Mouse (Mus musculus): ENCODE results near the gene Sf3b3. TPM values are rescaled to one million over a fixed set of nuclear protein-coding genes. Genes with fewer than 3 reads are reported as not detected.

Sf3b3 gene
- total RNA-seq, 2 experiments from 2014 or later, result 140 to 162 TPM

DNA sequence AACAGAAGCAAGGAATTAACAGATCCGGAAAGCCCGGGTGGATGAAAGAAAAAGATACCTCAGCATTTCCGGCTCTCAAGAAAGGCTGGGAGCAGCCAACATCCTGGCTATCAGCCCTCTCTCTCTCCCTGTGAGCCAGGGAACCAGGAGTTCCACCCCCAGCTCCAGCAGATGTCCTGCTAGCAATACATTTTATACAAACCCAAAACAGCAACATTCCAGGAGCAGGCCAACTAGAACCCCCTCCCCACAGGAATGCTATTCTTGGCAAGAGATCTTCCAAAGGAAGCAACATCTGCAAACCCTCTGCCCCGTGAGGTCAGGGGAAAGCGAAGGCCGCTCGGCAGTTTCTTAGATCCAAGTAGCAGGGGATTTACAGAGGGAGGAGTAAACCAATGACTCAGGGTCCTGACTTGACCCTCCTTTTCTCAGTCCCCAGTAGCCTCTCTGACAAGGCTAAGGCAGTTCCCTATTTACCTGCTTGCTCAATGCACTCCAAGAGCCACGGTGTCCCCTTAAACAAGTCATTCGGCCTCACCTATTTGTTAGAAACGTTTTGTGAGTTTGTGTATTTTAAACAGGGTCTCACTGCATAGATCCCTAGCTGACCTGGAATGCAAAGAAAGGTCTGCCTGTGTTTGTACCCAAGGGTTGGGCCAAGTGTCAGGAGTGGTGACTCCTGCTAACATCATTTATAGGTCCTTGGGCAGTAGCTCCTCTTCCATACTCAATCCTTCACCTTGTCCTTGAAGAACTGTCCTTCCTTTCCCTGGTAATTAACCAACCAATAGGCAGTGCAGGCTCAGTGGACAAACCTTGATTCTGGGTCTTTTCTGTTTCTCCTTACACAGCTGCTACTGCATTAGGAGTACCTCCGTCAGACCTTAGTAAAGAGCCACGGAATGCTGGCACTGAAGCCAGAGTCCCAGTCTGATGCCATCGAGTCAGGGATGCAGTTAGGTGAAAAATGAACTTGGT is 37.8 kb downstream of the Sf3b3 start:
- ATAC-seq (replicated peaks; ENCODE audit: poor library complexity), result no peak

DNA sequence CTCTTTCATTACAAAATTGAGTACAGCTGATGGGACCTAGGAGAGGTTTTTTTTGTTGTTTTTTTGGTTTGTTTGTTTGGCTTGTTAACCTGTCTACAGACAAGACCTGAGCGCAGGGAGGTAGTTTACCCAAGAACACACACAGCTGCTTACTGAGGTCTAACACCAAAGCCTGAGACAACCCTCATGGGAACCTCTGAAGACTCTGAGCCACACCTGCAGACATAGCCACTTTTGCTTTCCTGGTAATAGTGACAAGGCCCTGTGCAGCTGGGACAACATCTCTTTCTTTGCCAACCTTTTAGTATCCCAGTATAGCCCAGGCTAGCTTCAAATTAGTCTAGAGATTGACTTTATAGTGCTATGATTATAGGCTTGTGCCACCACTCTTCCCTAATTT is 40.4 kb downstream of the Sf3b3 start:
- no peak for ATAC-seq (replicated peaks; ENCODE audit: poor library complexity)

DNA sequence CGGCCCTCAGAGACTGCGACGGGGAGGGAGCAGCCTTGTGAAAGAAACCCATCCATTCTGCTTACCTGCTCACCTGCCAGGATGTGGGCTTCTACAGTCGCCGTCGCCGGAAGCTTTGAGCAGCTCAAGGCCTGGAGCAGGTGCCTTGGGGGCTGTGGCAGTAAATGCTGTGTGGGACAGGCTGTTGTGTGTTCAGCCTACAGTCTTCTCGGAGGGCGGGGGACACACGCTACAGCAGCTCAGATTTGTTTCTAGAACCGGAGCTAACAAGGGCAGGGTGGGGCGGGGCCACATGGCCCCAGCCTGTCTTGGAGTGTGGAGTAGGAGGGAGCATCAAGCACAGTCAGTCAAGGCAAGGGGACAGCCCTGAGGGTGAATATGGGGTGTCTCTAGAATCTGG is 40.9 kb downstream of the Sf3b3 start, which contains the start of gene Il34:
Gene Il34, minus strand, starts transcription at position 256 of the 400 bp plus-strand sequence.
- no peak for ATAC-seq (replicated peaks; ENCODE audit: poor library complexity)

DNA sequence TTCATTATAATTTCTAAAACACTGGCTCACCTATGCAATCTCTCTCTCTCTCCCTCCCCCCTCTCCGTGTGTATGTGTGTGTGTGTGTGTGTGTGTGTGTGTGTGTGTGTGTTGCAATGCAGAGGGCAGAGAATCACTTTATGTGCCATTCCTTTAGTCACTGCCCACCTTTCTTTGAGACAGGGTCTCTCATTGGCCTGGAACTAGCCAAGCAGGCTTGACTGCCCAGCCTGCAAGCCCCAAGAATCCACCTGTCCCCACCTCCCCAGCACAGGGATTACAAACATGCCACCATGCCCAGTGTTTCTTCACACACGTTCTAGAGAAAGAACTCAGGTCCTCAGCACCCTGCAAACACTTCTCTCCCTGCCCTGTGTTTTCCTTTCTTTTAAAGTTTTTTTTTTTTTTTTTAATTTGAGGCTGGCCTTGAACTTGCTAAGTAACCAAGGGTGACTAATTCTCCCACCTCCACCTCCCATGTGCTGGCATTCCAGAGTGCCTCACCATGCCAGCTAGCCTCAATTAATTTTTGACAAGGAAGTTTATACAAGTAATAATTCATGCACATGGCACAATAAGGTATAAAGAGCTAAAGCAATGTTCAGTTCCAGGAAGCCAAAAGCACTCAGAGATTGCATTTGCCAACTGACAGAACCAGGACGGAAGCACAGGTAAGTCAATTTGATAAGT is 41.6 kb downstream of the Sf3b3 start:
- ATAC-seq (replicated peaks; ENCODE audit: poor library complexity), result no peak

DNA sequence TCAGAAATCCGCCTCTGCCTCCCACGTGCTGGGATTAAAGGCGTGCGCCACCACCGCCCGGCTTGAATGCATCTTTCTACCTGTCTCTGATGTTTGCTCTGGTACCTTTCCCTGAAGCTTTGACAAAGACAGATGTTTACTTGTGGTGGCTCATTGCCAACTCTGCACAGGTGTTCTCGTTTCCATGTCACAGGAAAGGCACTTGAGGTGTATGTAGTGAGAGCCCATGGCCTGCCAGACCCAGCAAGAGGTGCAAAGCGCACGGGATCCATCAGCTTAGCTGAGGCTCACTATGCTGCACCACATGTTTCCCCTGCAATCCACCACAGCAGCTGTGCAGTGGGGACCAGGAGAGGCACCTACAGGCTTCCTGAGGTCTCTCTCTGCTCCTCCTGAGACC is 42.7 kb downstream of the Sf3b3 start:
- ATAC-seq (replicated peaks; ENCODE audit: poor library complexity), result no peak

DNA sequence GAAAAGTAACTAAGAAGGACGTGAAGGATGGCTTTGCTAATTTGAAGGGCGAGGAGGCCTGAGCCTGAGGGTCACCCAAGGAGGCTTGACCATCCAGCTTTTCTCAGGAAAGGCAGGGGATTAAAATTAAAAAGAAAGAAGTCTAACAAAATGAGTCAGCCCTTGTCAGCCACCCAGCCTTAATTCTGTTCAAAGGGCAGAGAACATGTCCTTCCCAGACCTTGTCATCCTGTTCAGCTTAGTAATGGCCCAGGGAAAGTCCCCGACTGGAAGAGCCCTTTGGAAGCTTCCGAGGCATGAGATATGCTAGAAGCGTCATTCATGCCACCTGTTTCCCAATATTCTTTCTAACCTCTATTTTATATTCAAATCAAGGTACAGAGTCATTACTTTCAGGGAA is 43.6 kb downstream of the Sf3b3 start:
- ATAC-seq (replicated peaks; ENCODE audit: poor library complexity), result no peak

DNA sequence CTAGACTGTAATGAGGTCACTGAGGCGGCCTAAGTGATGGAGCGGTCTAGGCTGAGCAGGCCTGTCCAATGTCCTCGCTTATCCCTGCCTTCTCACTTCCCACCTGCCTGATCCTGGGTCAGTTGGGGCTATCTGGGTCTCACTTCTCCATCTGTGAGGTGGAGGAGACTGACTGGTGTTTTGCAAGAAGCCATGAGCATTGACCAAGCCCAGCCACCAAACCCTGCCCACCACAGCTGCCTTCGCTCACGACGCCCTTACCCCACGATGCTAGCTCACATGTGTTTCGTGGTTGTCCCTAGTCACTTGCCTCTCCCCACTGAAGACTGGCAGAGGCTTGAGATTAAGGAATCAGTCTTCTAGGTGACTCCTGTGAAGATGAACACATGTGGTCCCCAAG is 49.5 kb downstream of the Sf3b3 start:
- peak; percentile 68 for ATAC-seq (replicated peaks; ENCODE audit: poor library complexity)

DNA sequence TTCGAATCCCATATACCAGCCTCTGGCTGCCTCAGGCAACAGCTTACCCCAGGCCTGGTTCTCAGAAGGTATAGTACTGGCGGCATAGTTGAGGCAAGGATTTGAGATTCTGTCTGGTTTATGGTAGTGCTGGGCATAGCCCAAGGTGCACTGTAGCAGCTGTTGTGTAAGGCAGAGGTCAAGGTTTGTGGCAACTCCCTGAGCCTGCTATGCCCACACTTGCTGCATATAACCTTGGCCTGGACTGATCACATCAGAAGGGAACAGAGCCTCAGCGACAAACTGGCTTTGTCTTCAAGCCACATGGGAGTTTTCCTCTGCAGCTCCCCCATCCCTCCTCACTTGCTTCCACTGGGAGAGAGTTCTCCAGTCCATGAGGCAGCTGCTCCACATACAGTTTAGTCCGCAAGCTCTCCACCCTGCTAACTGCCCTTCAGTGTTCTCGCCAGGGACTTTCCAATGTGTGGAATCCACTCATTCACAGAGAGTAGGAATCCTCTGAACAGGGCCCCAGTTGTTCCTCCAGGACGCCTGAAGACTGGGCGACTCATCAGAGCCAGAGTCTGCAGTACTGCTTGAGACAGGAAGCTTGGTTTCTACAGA is 52.1 kb downstream of the Sf3b3 start:
- no peak for ATAC-seq (replicated peaks; ENCODE audit: poor library complexity)

DNA sequence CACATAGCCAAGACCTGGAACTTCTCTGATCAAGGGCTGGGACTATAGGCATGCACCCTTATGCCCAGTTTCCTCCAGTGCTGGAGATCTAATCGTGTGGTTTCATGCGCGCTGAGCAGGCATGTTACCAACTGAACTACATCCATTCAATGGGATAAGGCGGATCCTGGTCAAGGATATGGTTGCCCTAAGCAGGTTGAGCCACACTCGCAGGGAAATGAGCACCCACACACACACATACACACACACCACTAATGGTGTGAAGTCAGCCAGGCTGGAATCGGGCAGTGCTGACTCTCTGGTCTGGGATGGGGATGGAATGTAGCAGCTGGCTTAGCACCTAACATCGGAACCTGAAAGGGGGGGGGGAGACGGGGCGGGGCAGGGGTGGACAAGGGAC is 52.7 kb downstream of the Sf3b3 start:
- no peak for ATAC-seq (replicated peaks; ENCODE audit: poor library complexity)

DNA sequence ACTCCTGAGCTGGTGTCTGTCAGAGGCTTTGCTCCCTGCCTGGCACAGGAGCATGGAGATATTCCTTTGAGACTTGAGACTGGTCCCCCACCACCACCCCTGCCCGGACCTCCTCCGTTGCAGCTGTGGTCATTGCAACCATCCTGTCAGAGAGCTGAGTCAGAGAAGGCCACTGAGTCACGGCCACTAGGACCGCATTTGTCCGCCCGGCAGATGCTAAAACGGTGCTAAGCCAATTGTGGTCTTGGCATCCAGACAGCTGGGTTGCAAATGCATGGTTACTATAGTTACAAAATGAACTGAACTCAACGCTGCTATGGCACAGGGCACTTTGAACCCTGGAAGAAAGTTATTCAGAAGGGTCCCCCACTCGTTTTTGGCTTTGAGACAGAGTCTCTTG is 53.1 kb downstream of the Sf3b3 start:
- ATAC-seq (replicated peaks; ENCODE audit: poor library complexity), result no peak

DNA sequence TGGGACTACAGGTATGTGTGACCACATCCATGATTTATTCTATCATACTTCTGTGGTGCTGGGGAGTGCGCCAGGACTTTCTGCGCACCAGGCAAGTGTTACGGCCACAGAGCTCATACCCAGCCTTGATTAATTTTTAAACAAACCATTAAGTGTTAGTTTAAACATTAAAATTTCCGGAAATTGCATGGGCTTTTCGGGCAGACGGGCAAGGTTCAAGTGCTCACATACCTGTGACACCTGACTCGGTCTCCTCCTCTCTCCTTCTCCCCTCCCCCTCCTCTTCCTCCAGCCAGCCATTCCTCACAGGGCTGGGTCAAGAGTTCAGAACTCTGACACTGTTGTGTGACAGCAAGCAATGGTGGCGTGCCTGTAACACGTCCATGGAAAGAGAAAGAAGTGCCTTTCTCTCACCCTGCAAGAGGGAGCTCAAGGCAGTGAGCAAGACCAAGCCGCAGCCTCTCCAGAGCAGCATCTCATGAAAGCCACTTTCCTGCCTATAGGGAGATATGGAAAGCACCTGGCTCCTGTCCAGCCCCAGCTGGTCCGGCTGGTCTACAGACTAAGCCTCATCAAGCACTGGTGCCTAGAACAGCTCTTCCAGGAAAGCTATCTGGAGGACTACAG is 53.9 kb downstream of the Sf3b3 start:
- ATAC-seq (replicated peaks; ENCODE audit: poor library complexity), result no peak

DNA sequence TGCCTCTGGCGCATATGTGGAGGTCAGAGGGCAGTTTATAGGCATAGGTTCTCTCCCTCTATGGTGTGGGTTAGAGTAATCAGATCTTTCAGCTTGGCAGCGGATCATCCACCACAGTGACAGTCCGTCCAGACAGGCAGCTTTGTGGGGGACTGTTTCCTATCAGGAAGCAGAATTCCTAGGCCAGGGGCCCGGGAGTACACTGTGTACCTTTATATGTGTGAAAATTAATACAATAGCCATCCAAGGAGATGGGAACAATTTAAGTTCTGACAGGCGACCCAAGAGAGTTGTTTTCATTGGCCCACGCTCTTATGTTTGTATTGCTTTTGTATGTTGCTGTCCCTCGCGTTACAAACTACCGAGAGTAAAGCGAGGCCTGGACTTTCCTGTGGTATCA is 55.4 kb downstream of the Sf3b3 start:
- no peak for ATAC-seq (replicated peaks; ENCODE audit: poor library complexity)

DNA sequence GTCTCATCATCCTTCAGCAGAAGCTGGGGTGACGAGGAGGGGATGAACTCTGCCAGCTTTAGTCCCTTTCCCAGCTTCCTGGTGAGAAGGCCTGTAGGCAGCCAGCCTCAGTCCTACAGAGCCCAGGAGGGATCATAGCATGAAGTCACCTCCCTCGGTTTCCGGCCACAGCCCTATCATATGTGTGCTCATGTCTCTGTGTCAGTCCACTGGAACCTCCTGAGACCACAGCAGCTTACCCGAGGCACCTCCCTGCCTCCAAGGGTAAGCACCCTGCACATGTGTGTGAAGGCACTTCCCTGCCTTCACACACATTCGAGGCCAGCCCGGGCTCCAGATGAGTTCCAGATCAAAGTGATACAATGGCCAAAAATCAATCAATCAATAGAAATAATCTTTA is 56.3 kb downstream of the Sf3b3 start:
- no peak for ATAC-seq (replicated peaks; ENCODE audit: poor library complexity)

DNA sequence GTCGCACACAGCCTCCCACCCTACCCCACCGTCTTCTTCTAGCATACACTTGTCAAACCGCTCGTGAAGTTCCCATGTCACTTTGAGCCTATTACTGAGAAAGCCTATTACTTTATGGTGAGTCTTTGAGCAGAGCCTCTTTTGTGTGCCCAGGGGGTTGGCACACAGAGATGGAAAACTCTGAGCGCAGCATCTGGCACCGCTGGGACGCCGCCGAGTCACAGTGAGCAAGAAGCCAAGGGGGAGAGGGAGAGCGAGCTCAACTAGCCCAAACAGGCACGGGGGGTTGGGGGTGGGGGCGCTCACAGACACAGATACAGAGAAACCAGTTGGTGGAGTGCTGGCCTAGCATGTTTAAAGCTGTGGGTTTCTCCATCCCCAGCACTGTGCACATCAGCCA is 57.0 kb downstream of the Sf3b3 start:
- ATAC-seq (replicated peaks; ENCODE audit: poor library complexity), result no peak

DNA sequence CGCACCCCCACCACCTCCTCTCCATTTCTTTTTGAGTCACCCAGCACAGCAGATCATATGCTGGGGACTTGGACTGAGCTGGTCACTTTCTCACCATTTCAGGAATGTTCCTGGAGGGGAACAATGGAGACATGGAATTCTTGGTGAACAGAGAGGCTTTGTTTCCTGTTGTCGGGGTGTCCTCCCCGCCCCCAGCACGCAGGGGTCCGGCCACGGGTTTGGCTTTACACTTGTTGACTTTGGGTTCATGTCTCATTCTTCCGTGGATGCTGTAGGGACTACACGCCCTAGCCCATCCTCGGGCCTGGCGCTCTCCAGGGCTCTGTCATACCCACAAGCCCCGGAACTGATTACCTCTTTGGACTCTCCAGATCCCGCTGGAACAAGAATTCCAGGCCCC is 57.6 kb downstream of the Sf3b3 start:
- no peak for ATAC-seq (replicated peaks; ENCODE audit: poor library complexity)

DNA sequence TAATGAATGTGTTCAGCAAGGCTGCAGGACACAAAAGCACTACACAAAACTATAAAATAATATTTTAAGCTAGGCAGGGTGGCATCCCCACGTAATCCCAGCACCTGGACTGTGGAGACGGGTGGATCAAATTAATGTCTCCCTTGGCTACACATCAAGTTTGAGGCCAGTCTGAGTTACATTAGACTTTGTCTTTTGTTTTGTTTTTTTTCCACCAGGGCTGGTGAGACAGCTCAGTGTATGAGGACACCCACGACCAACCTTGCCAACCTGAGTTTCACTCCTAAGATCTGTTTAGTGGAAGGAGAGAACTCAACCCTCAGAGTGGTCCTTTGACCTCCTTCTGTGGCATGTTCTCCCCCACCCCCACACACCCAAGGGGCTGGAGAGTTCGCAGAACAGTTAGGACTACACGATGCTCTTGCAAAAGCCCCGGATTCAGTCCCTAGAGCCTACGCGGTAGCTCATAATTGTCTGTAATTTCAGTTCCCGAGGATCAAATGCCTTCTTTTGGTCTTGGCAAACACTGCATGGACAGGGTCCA is 59.1 kb downstream of the Sf3b3 start:
- no peak for ATAC-seq (replicated peaks; ENCODE audit: poor library complexity)

DNA sequence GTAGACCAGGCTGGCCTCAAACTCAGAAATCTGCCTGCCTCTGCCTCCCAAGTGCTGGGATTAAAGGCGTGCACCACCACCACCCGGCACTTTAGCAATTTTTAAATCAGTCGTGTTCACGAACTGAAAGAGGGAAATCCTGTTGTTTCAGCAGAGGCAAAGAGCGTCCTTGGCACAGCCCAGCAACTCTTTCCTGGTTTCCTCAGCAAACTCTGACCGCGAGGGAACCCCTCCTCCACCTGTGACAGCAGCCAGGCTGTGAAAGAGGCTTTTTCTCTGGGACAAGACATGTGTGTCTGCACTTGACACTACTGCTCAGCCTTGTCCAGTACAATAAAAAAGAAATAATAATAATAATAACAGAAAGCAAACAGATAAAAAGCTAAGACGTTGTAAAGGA is 59.7 kb downstream of the Sf3b3 start:
- ATAC-seq (replicated peaks; ENCODE audit: poor library complexity), result no peak

DNA sequence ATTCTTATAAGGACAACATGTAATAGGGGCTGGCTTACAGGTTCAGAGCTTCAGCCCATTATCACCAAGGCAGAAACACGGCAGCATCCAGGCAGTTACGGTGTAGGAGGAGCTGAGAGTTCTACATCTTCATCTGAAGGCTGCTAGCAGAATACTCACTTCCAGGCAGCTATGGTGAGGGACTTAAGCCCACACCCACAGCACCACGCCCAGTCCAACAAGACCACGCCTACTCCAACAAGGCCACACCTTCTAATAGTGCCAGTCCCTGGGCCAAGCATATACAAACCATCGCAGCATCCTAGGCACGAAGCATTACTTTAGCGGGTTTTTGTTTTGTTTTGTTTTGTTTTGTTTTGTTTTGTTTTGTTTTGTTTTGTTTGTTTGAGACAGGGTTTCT is 60.1 kb downstream of the Sf3b3 start:
- ATAC-seq (replicated peaks; ENCODE audit: poor library complexity), result peak; percentile 64

DNA sequence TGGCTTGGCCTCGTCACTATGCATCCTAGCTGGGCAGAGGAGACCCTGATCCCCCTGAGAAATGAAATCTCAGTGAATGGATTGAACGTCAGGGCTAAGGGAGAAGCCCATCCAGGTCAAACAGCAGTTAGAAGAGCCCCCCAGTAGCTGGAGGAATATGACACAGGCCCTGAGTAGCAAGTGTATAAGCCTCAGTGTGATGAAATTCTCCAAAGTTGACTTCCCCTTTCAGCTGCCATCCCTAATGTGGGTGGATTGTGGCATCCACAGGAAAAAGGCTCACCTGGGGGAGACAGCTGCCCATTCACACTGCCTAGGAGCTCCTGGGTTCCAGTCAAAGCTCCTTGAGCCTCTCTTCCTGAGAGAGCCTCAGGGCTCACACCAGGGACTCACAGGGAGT is 61.2 kb downstream of the Sf3b3 start:
- peak; percentile 66 for ATAC-seq (replicated peaks; ENCODE audit: poor library complexity)

DNA sequence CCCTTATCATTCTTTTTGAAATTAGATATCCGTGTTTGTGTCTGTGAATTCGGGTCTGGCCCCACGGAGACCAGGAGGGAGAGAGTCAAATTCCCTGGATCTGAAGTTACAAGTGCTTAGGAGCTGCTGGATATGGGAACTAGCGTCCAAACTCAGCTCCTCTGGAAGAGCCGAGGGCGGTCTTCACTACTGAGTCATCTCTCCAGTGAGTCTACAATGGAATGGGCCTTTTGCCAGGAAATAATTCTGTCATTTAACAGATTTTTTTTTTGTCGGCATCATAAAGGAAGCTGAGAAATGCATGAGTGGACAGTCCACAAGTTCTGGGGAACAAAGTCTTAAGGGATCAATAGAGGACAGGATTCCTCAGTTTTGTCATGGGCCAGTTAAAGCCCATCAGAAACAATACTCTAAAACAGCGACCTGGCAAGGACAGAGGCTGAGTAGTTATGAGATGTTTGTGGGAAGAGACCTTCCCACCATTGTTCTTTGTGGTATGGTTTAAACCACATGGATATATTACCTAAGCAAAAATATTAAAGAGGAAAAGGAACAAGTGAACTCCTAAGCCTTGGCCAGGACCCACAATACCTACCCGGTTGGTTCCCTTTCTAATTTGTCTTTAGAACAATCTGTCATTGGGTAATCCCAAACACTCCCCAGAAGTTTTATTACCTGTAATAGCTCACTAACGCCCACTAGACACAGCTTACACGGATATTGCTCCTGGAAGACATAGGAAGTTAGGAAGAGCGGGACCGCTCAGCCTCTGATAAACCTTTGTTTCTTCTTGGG is 66.5 kb downstream of the Sf3b3 start:
- ATAC-seq (replicated peaks; ENCODE audit: poor library complexity), result no peak
